Mouse (Mus musculus): ENCODE results near the gene Fstl4. TPM values are rescaled to one million over a fixed set of nuclear protein-coding genes. Genes with fewer than 3 reads are reported as not detected.

The Fstl4 gene
- polyA plus RNA-seq, 1 experiment from 2014 or later = not detected

GRCm38 (mm10) chr11:53011996-53012505, 247.6 kb downstream of the Fstl4 start:
- Histone ChIP-seq H3K36me3 (replicated peaks; ENCODE audit: insufficient read depth, low read length) (no peaks in the 10 kb centered on the region), H3K9me3 (ENCODE audit: low read length) (no peaks in the 10 kb centered on the region), H3K4me2 (ENCODE audit: low read depth, low read length) (no peak overlapping the region), H3K27me3 (ENCODE audit: insufficient read depth, low read length) (no peaks in the 10 kb centered on the region), H3K27ac (ENCODE audit: low read depth) (no peak overlapping the region), H3K4me1 (ENCODE audit: insufficient read depth) (no peaks in the 10 kb centered on the region), H3K4me3 (ENCODE audit: low read depth, low read length) (no peak overlapping the region), H3K9ac (replicated peaks) (no peak overlapping the region)
- WGBS (ENCODE audit: insufficient replicate concordance) = 77% methylated on average over 6 of the region's 6 CpGs
- no peak for DNase-seq
- TF ChIP-seq EP300 (IDR thresholded peaks at IDR 0.05; ENCODE audit: low read depth) (no peak), CTCF (IDR thresholded peaks at IDR 0.05; ENCODE audit: low read depth) (peak; percentile 19; the same call in 1 of the 2 replicates)
- ATAC-seq = no peak

- no peak overlapping the region for H3K9ac ChIP-seq (replicated peaks)
- H3K4me1 ChIP-seq (ENCODE audit: insufficient read depth) = no peaks in the 10 kb centered on the region
- no peak overlapping the region for H3K4me2 ChIP-seq (ENCODE audit: low read depth, low read length)
- H3K27me3 ChIP-seq (ENCODE audit: insufficient read depth, low read length) = no peaks in the 10 kb centered on the region
- WGBS (ENCODE audit: insufficient replicate concordance) = 62% methylated on average over 5 of the region's 5 CpGs
- no peak for DNase-seq
- TF ChIP-seq EP300 (IDR thresholded peaks at IDR 0.05; ENCODE audit: low read depth) = no peak
- TF ChIP-seq CTCF (IDR thresholded peaks at IDR 0.05; ENCODE audit: low read depth) = no peak
- no peaks in the 10 kb centered on the region for H3K9me3 ChIP-seq (ENCODE audit: low read length)
- no peak for ATAC-seq
- H3K36me3 ChIP-seq (replicated peaks; ENCODE audit: insufficient read depth, low read length) = no peaks in the 10 kb centered on the region
- no peak overlapping the region for H3K4me3 ChIP-seq (ENCODE audit: low read depth, low read length)
- H3K27ac ChIP-seq (ENCODE audit: low read depth) = no peak overlapping the region
Measured at GRCm38 (mm10) chr11:53013906-53014305, 249.5 kb downstream of the Fstl4 start.

GRCm38 (mm10) chr11:53016358-53017021, 252.1 kb downstream of the Fstl4 start:
- Histone ChIP-seq H3K36me3 (replicated peaks; ENCODE audit: insufficient read depth, low read length) (no peaks in the 10 kb centered on the region), H3K9me3 (ENCODE audit: low read length) (no peaks in the 10 kb centered on the region), H3K4me2 (ENCODE audit: low read depth, low read length) (no peak overlapping the region), H3K27ac (ENCODE audit: low read depth) (no peak overlapping the region), H3K4me1 (ENCODE audit: insufficient read depth) (no peaks in the 10 kb centered on the region), H3K27me3 (ENCODE audit: insufficient read depth, low read length) (no peaks in the 10 kb centered on the region), H3K9ac (replicated peaks) (no peak overlapping the region), H3K4me3 (ENCODE audit: low read depth, low read length) (no peak overlapping the region)
- ATAC-seq (no peak), DNase-seq (no peak)
- 72% methylated on average over 7 of the region's 7 CpGs for WGBS (ENCODE audit: insufficient replicate concordance)
- TF ChIP-seq CTCF (IDR thresholded peaks at IDR 0.05; ENCODE audit: low read depth) (no peak), EP300 (IDR thresholded peaks at IDR 0.05; ENCODE audit: low read depth) (no peak)

- Histone ChIP-seq H3K27me3 (ENCODE audit: insufficient read depth, low read length) (no peaks in the 10 kb centered on the region), H3K4me2 (ENCODE audit: low read depth, low read length) (no peak overlapping the region), H3K4me1 (ENCODE audit: insufficient read depth) (no peaks in the 10 kb centered on the region), H3K4me3 (ENCODE audit: low read depth, low read length) (no peak overlapping the region), H3K36me3 (replicated peaks; ENCODE audit: insufficient read depth, low read length) (no peaks in the 10 kb centered on the region), H3K27ac (ENCODE audit: low read depth) (no peak overlapping the region), H3K9me3 (ENCODE audit: low read length) (no peaks in the 10 kb centered on the region), H3K9ac (replicated peaks) (no peak overlapping the region)
- WGBS (ENCODE audit: insufficient replicate concordance) = 69% methylated on average over 3 of the region's 3 CpGs
- ATAC-seq = no peak
- TF ChIP-seq CTCF (IDR thresholded peaks at IDR 0.05; ENCODE audit: low read depth) (no peak), EP300 (IDR thresholded peaks at IDR 0.05; ENCODE audit: low read depth) (no peak)
- DNase-seq = no peak
Measured at GRCm38 (mm10) chr11:53019509-53019908, 255.1 kb downstream of the Fstl4 start.

GRCm38 (mm10) chr11:53024403-53024802, 260.0 kb downstream of the Fstl4 start:
- 43% methylated on average over 6 of the region's 6 CpGs for WGBS (ENCODE audit: insufficient replicate concordance)
- Histone ChIP-seq H3K4me1 (ENCODE audit: insufficient read depth) (no peaks in the 10 kb centered on the region), H3K27ac (ENCODE audit: low read depth) (no peak overlapping the region), H3K27me3 (ENCODE audit: insufficient read depth, low read length) (no peaks in the 10 kb centered on the region), H3K4me3 (ENCODE audit: low read depth, low read length) (no peak overlapping the region), H3K4me2 (ENCODE audit: low read depth, low read length) (no peak overlapping the region), H3K36me3 (replicated peaks; ENCODE audit: insufficient read depth, low read length) (no peaks in the 10 kb centered on the region), H3K9me3 (ENCODE audit: low read length) (no peaks in the 10 kb centered on the region), H3K9ac (replicated peaks) (no peak overlapping the region)
- DNase-seq = no peak
- TF ChIP-seq EP300 (IDR thresholded peaks at IDR 0.05; ENCODE audit: low read depth) = no peak
- TF ChIP-seq CTCF (IDR thresholded peaks at IDR 0.05; ENCODE audit: low read depth) = no peak
- no peak for ATAC-seq

- Histone ChIP-seq H3K27me3 (ENCODE audit: insufficient read depth, low read length) (no peaks in the 10 kb centered on the region), H3K9me3 (ENCODE audit: low read length) (no peaks in the 10 kb centered on the region), H3K4me2 (ENCODE audit: low read depth, low read length) (no peak overlapping the region), H3K27ac (ENCODE audit: low read depth) (no peak overlapping the region), H3K4me1 (ENCODE audit: insufficient read depth) (no peaks in the 10 kb centered on the region), H3K9ac (replicated peaks) (no peak overlapping the region), H3K36me3 (replicated peaks; ENCODE audit: insufficient read depth, low read length) (no peaks in the 10 kb centered on the region), H3K4me3 (ENCODE audit: low read depth, low read length) (no peak overlapping the region)
- ATAC-seq (no peak), DNase-seq (no peak)
- TF ChIP-seq CTCF (IDR thresholded peaks at IDR 0.05; ENCODE audit: low read depth) (no peak), EP300 (IDR thresholded peaks at IDR 0.05; ENCODE audit: low read depth) (no peak)
- WGBS (ENCODE audit: insufficient replicate concordance) = 95% methylated on average over 6 of the region's 6 CpGs
Measured at GRCm38 (mm10) chr11:53025686-53026085, 261.3 kb downstream of the Fstl4 start.

Measured in liver, postnatal 0 days (tissue).